Mouse (Mus musculus) liver, embryonic 16.5 days (tissue): ENCODE data around the gene Wdr59. TPM values are rescaled to one million over a fixed set of nuclear protein-coding genes. Genes with fewer than 3 reads are reported as not detected.

ENCODE experiments used
- ATAC-seq: fragments of 200-750 bp; cut with Nextera tagmentation; 2 replicates; pipeline ENCODE4 v1.8.0; 2017; ENCODE audit warnings: low read depth, mild to moderate bottlenecking, moderate number of reproducible peaks, moderate library complexity
- H3K27ac ChIP-seq: fragments of 300-500 bp; sonication (generic); 2 replicates; pipeline ENCODE4 v1.5.1; 2014; ENCODE audit warnings: mild to moderate bottlenecking, low read length
- H3K27me3 ChIP-seq: fragments of 300-500 bp; sonication (generic); 2 replicates; pipeline ENCODE4 v1.6.1; 2014; ENCODE audit warnings: low read depth, low read length, mixed read lengths; ENCODE audit not compliant: control insufficient read depth, insufficient read depth
- H3K36me3 ChIP-seq: fragments of 300-500 bp; sonication (generic); 2 replicates; pipeline ENCODE4 v1.6.1; 2014; ENCODE audit warnings: mild to moderate bottlenecking; ENCODE audit not compliant: control insufficient read depth, insufficient read depth
- H3K4me1 ChIP-seq: fragments of 300-500 bp; sonication (generic); 2 replicates; pipeline ENCODE4 v1.6.1; 2014; ENCODE audit warnings: low read depth, low read length, mixed read lengths; ENCODE audit not compliant: control insufficient read depth
- H3K4me2 ChIP-seq: fragments of 300-500 bp; sonication (generic); 2 replicates; pipeline ENCODE4 v1.6.1; 2014; ENCODE audit warnings: low read depth, low read length, mixed read lengths
- H3K4me3 ChIP-seq: fragments of 300-500 bp; sonication (generic); 2 replicates; pipeline ENCODE4 v1.5.1; 2014; ENCODE audit warnings: low read depth, mild to moderate bottlenecking, low read length
- H3K9ac ChIP-seq: fragments of 300-500 bp; sonication (generic); 2 replicates; pipeline ENCODE4 v1.6.1; 2014; ENCODE audit warnings: low read depth, low read length
- H3K9me3 ChIP-seq: fragments of 300-500 bp; sonication (generic); replicated peaks from 2 replicates; pipeline ENCODE4 v1.6.1; 2016; ENCODE audit warnings: low read length; ENCODE audit not compliant: control insufficient read depth
- WGBS: fragments of 180-500 bp; shearing (Covaris S2); extraction: QIAGEN DNeasy Blood & Tissue Kit; methylation state at CpG from one replicate; pipeline ENCODE4 v1.1.7; 2014; ENCODE audit not compliant: insufficient replicate concordance; 5-methylcytosine and 5-hydroxymethylcytosine counted together
- polyA plus RNA-seq: library from polyadenylated mRNA; unstranded; fragments of >200 nt; fragmentation: Nextera tagmentation; extraction: Ambion mirVana; gene quantifications from 2 replicates; pipeline ENCODE4 v1.2.1, GENCODE M21; 2015

The Wdr59 gene
- polyA plus RNA-seq, 1 experiment from 2014 or later, result 1.7 TPM

- Histone ChIP-seq H3K27ac (no peak overlapping the region), H3K4me2 (no peak overlapping the region), H3K9ac (no peak overlapping the region), H3K9me3 (no peaks in the 10 kb centered on the region), H3K36me3 (no peaks in the 10 kb centered on the region), H3K4me1 (no peaks in the 10 kb centered on the region), H3K27me3 (no peaks in the 10 kb centered on the region), H3K4me3 (no peak overlapping the region)
- ATAC-seq, result no peak
- 78% methylated on average over 9 of the region's 9 CpGs for WGBS
These were observed 29.4 kb downstream of the Wdr59 start for GRCm38 (mm10) chr8:111492508-111492907.

- WGBS, result 59% methylated on average over 7 of the region's 7 CpGs
- ATAC-seq, result no peak
These were observed 30.7 kb downstream of the Wdr59 start for GRCm38 (mm10) chr8:111491191-111491590.

GRCm38 (mm10) chr8:111490034-111490591 is 31.8 kb downstream of the Wdr59 start:
- Histone ChIP-seq H3K4me1 (no peaks in the 10 kb centered on the region), H3K27me3 (no peaks in the 10 kb centered on the region), H3K27ac (no peak overlapping the region), H3K9ac (no peak overlapping the region), H3K9me3 (no peaks in the 10 kb centered on the region), H3K36me3 (no peaks in the 10 kb centered on the region; the same call in 1 of the 2 replicates), H3K4me2 (no peak overlapping the region), H3K4me3 (no peak overlapping the region)
- WGBS, result 82% methylated on average over 10 of the region's 10 CpGs
- ATAC-seq, result no peak

More at GRCm38 (mm10) chr8:111491191-111491590, 30.7 kb downstream of the Wdr59 start:
- Histone ChIP-seq H3K4me2 (no peak overlapping the region), H3K36me3 (no peaks in the 10 kb centered on the region; the same call in 1 of the 2 replicates), H3K4me3 (no peak overlapping the region), H3K27me3 (no peaks in the 10 kb centered on the region), H3K9me3 (no peaks in the 10 kb centered on the region), H3K4me1 (no peaks in the 10 kb centered on the region), H3K27ac (no peak overlapping the region), H3K9ac (no peak overlapping the region)

- H3K36me3 ChIP-seq, result no peaks in the 10 kb centered on the region; the same call in 1 of the 2 replicates
- no peak overlapping the region for H3K27ac ChIP-seq
- no peak overlapping the region for H3K4me3 ChIP-seq
- H3K27me3 ChIP-seq, result no peaks in the 10 kb centered on the region
- H3K4me2 ChIP-seq, result no peak overlapping the region
- no peaks in the 10 kb centered on the region for H3K9me3 ChIP-seq
- no peak overlapping the region for H3K9ac ChIP-seq
- H3K4me1 ChIP-seq, result no peaks in the 10 kb centered on the region
- ATAC-seq, result no peak
- 87% methylated on average over 8 of the region's 8 CpGs for WGBS
These were observed 41.2 kb downstream of the Wdr59 start for GRCm38 (mm10) chr8:111480691-111481090.

- Histone ChIP-seq H3K27ac (no peak overlapping the region), H3K9me3 (no peaks in the 10 kb centered on the region), H3K9ac (no peak overlapping the region), H3K4me1 (no peaks in the 10 kb centered on the region), H3K4me2 (no peak overlapping the region), H3K27me3 (no peaks in the 10 kb centered on the region), H3K4me3 (no peak overlapping the region), H3K36me3 (no peaks in the 10 kb centered on the region)
- 65% methylated on average over 5 of the region's 5 CpGs for WGBS
- ATAC-seq, result no peak
These were observed 44.0 kb downstream of the Wdr59 start for GRCm38 (mm10) chr8:111477761-111478465.

GRCm38 (mm10) chr8:111471526-111472081 is 50.3 kb downstream of the Wdr59 start:
- H3K27ac ChIP-seq, result no peak overlapping the region
- WGBS, result 74% methylated on average over 12 of the region's 12 CpGs
- H3K27me3 ChIP-seq, result no peaks in the 10 kb centered on the region
- H3K36me3 ChIP-seq, result no peaks in the 10 kb centered on the region
- H3K4me1 ChIP-seq, result no peaks in the 10 kb centered on the region
- no peak overlapping the region for H3K4me3 ChIP-seq
- ATAC-seq, result no peak
- H3K4me2 ChIP-seq, result no peak overlapping the region
- H3K9me3 ChIP-seq, result no peaks in the 10 kb centered on the region
- no peak overlapping the region for H3K9ac ChIP-seq

GRCm38 (mm10) chr8:111469013-111469412 is 52.9 kb downstream of the Wdr59 start:
- no peak overlapping the region for H3K27ac ChIP-seq
- H3K9ac ChIP-seq, result no peak overlapping the region
- H3K36me3 ChIP-seq, result no peaks in the 10 kb centered on the region
- no peak overlapping the region for H3K4me2 ChIP-seq
- ATAC-seq, result no peak
- H3K4me3 ChIP-seq, result no peak overlapping the region
- H3K4me1 ChIP-seq, result no peaks in the 10 kb centered on the region
- WGBS, result 71% methylated on average over 6 of the region's 6 CpGs
- H3K9me3 ChIP-seq, result no peaks in the 10 kb centered on the region
- no peaks in the 10 kb centered on the region for H3K27me3 ChIP-seq

- Histone ChIP-seq H3K27ac (no peak overlapping the region), H3K4me1 (no peaks in the 10 kb centered on the region), H3K4me2 (no peak overlapping the region), H3K36me3 (no peaks in the 10 kb centered on the region), H3K27me3 (no peaks in the 10 kb centered on the region), H3K9ac (no peak overlapping the region), H3K9me3 (no peaks in the 10 kb centered on the region), H3K4me3 (no peak overlapping the region)
- WGBS, result 68% methylated on average over 1 of the region's 1 CpGs
- no peak for ATAC-seq
These were observed 56.6 kb downstream of the Wdr59 start for GRCm38 (mm10) chr8:111465341-111465740.

- WGBS, result 68% methylated on average over 4 of the region's 4 CpGs
- no peak overlapping the region for H3K4me2 ChIP-seq
- H3K9ac ChIP-seq, result no peak overlapping the region
- no peak overlapping the region for H3K27ac ChIP-seq
- no peaks in the 10 kb centered on the region for H3K27me3 ChIP-seq
- H3K9me3 ChIP-seq, result no peaks in the 10 kb centered on the region
- no peak for ATAC-seq
- H3K4me1 ChIP-seq, result no peaks in the 10 kb centered on the region
- H3K36me3 ChIP-seq, result no peaks in the 10 kb centered on the region
- no peak overlapping the region for H3K4me3 ChIP-seq
These were observed 57.4 kb downstream of the Wdr59 start for GRCm38 (mm10) chr8:111464526-111464925.
